Mouse (Mus musculus): ENCODE measurements around the gene Synm.

Synm gene

DNA sequence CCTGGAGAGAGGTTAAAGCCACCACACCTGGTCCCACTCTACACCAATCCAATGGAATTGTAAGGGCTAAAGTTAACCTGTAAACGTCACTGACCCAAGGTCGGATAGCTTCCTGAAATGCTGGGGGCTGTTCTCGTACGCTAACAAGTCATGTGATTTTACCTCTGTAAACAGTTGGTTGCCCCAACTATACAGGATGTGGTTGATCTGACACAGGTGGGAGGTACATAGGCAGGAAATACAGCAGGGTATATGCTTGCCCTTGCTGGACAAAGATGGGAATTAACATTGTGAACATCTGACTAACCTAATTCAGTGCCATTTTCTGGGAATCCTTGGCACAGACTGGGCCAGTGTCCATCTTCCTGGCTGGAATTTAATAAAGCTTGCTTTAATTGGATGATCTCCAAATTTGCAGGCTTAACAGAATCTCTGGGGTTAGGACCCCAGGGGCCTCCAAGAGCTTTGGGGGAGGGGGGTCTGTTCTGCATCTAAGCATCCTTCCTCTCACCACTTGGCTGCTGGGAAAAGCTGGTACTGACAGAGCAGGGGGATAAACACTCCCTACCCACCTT is 11.7 kb downstream of the Synm start:
- DNase-seq = no peak

DNA sequence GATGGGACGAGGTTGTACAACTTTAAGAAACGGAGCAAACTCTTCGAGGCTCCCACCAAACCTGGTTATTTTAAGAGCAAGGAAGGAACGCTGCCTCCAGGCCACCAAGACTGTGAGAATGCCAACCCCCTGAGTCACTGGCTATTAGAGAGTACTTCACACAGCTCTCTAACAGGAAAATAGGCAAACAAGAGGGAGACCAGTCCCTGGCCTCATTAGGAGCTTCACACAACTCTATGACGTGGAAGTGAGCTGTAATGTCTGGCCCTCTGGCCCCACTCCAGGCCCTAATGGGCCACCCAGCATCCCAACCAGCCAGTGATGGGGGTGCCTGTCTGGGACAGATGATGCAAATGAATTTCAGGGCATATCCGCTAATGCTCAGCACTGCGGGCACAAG is 17.8 kb downstream of the Synm start:
- no peak for DNase-seq

DNA sequence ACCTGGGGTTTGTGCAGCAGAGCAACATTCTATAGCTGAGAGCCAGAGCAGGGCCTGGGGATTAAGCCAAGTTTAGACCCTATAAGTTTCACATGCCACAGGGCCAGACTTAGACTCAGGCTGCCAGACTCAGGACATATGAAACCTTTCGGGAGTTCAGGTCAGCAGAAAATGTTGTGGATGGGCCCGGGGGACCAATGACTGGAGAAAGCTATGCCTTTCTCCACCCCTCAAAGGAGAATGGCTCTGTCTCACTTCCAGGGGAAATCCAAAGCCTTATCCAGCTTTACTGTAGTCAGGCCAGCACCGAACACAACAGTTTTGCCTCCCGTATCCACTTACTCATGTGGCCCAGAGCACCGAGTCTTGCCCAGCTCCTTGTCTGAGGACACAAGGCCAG is 18.7 kb downstream of the Synm start:
- DNase-seq = no peak

DNA sequence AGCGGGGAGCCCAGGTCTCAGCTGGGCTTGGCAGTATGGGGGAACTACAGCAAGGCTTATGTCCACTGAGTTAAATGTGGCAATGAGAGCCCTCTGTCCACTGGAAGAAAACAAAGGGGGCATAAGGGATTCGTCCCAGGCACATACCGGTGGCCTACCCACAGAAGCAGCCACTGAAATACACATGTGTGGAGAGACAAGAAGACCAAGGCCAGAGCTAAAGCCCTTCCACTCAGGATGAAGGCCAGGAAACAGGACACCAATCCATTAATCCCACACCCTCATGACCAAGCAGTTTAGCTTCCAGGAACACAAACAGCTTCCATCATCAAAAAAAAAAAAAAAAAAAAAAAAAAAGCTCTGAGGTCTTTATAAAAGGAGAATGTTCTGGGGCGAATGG is 19.2 kb downstream of the Synm start:
- no peak for DNase-seq

DNA sequence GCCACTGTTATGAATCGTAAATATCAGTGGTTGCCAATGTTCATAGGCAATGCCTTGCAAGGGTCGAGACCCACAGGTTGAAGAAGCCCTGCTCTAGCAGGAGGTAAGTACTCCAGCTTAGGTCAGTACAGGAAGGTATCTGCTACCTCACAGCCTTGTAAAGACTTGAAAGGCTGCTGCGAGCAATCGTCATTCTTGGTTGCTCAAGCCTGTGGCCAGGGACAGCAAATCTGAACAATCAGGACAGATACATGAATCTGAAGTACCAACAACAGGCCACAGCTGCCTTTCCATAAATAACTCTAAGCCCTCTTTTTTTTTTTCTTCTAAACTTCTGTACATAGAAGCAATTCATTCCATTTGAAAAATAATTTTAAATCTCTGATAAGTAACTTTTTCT is 27.3 kb downstream of the Synm start:
- DNase-seq = no peak

DNA sequence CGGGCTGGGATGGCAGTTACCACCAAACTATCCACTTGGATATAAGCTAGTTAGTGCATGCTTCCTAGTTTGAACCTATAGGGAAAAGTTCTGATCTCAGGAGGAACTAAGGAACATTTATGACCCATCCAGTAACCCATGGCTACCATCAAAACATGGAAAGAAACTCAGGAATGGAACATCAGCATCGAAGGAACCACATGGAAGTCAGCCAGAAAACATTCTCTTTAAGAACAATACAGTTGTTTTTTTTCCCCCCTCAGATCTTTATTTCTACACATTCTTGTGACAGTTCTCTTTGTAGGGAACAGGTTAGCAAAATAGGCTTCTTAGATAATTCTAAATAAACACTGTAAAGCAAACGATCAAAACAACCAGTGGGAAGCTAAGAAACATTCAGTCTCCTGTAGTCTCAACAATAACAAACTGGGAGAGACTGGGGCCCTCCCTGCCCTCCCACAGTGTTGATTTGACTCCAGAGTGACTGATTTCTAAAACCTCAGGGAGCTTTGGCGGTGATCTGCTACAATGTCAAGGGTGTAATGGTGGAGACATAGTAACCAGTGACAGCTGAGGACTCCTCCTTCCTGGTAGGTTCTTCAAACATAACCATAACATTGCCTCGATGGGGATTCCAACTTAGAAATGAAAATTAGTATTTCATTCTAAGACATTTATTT is 29.0 kb downstream of the Synm start:
- no peak for DNase-seq

DNA sequence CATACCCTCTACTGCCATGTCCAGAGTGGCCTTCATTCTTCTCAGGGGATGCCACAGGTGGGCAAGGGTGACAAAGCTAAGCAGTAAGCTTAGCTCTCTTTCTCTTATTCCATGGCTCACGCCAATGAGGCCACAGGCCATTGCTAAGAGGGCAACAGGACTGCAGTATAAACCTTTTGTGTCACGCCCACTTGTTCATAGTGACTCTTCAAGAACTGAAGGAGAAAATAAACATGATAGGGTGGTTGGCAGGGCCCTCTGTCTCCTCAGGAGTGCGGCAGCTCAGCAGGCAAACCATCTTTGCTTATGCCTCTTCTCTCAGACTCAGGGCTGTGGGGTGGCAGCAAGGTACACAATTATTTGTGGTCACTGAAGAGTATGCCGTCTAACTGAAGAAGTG is 30.7 kb downstream of the Synm start:
- DNase-seq = no peak

DNA sequence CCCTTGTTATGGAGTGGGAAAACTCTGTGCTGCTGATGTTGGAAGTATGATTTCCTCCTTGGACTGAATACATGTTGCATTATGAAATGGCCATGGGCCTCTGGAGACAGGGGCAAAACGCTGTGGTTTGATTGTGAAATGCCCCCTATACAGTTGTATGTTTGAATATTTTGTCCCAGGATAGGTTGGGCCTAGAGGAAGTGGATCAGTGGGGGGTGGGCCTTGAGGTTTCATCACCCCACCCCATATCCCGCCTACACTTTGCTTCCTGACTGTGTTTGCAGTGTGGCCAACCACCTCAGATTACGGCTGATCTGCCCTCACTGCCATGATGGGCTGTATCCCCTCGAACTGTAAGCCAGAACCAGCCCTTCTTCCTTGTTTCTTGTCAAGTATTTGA is 31.3 kb downstream of the Synm start:
- DNase-seq = no peak

DNA sequence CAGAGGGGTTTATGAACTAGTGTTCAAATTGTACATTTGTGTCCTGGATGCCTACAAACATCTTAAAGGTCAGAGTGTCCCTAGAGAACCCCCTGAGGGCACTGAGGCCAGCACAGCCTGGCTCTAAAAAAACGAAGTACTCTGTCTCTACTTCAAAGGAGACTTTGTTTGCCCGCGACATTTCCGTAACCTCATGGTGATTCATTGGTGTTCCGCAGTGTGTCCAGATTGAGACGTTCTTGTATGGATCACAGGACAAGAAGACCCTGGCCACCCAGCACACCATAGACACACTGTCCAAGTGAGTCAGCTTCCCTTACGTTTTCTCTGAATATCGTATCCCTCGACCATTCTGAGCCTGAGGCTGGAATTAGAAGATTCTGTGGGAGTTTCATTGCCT is 34.5 kb downstream of the Synm start:
- no peak for DNase-seq

DNA sequence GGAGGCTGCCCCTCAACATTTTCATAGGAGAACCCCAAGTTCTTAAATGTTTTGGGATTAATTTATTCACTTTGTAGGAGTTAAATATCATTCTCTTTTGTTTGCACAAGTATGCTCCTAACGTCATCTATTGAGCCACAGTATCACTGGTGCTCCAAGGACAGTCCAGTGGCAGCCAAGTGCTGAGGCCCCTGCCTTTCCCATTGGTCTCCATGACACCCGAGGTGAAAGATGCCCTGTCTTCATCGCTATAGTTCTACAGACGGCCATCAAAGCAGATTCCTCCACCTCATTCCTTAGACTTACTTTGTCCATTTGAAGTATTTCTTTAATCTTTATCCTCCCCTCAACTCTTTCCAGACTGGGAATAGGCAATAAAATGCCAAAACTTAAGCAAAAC is 35.0 kb downstream of the Synm start:
- DNase-seq = no peak

DNA sequence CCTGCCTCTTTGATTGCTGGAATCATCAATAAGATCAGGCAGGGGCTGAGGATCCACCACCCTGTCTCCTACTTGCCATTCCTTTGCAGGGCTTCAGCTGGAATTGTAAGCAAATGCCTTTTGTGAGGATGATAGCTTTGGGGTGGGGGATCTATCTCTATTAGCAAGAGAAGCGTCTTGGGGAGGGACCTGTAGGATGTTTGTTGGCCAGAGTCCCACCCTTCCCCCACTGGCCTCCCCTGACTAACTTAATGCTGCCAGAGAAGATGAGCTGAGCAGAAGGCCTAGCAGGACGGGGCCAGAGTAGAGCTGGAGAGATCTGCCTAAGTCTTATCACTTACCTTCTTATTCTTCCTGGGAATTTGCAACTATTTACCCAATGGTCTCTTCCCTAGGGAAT is 37.4 kb downstream of the Synm start:
- DNase-seq = no peak

DNA sequence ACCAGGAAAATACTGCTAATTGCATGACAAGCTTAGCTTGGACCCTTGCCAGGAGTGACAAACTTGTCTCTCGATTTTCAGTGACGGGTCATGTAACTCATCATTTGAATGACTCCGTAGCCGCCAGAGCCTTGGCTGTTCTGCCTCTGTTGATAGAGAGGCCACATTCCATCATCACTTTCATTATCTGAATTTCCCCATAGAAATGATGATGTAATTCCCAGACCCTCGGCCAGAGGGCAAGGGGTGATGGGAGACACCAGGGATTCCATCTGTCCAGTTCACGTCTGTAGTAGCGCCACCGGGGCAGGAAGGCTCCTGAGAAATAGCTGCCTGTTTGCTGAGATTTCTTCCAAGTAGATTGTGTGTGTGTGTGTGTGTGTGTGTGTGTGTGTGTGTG is 40.7 kb downstream of the Synm start:
- no peak for DNase-seq

DNA sequence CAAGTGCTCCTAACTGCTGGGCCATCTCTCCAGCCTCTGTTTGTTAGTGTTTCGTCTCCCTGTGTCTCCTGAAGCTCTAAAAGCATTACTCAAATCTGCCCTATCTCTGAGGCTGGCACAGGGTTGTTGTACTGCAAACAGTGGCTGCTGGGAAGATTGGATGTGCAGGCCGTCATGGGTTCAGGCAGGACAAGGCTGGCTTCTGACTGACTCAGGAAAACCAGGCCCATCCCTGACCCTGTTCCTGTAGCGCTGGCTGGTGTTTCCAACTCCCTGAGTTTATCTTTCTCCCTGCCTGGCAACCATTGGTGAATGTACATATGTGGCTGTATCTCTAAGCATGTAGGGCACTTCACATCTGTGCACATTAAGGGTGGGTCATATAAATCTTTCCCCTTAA is 42.0 kb downstream of the Synm start:
- no peak for DNase-seq

DNA sequence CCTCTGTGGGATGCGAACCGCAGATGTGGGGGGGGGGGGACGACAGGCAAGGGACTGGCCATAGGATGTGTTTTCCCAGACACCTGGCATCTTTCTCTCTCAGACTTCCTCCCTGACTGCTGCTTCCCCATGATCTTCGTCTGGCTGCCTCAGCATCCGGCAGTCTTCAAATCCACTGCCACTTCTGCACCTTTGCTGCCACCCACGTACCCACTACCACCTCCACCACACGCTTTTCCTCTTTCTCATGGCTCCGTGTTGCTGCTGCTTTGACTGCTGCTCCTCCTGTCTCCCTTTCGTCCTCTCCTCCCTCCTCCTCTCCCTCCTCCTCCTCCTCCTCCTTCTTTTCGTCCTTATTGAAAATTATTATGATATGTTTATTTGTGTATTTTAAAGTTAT is 42.6 kb downstream of the Synm start:
- no peak for DNase-seq

DNA sequence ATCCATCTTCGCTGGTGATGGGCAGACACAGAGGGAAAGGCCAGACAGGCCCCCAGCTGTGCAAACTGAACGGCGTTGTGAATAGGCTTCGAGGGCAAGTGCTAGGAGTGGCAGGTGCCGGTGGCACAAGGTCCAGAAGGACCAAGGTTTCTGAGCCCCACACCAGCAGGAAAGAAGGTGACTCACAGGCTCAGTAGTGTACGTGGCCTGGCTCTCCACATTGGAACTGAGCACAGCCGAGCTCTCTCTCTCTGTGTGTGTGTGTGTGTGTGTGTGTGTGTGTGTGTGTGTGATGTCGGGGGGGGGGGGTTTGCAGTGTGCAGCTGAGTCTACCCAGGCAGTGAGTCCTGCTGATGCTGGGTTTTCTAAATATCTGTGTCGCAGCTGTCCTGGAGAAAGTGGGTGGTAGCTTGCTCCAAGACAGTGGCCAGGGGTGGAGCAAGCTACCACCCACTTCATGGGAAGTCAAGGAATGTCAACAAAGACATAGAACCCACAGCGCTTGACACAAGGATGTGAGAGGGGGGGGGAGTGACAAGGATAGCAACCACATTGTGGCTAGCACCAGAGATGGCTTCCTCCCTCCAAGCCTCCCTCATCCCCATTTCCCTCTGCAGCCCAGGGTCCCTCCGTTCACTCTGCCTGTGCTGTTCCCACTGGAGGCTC is 43.2 kb downstream of the Synm start:
- DNase-seq = no peak

DNA sequence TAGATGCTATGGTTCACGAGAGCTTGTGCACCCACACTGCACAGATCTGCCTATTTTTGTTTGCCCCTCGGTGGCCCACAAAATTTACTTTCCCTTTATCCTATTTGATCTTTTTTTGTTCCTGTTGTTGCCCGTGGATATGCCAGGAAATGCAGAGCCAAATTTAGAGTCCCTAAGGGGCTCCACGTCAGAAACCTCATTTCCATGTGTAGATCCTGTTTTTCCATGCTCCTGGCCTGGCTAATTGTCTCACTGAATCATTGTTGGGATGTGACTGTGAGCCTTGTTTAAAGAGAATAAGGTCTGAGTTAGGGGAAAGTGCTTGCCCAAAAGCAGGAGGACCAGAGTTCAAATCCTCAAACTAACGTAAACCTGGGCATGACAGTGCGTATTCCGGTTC is 44.4 kb downstream of the Synm start:
- DNase-seq = no peak

DNA sequence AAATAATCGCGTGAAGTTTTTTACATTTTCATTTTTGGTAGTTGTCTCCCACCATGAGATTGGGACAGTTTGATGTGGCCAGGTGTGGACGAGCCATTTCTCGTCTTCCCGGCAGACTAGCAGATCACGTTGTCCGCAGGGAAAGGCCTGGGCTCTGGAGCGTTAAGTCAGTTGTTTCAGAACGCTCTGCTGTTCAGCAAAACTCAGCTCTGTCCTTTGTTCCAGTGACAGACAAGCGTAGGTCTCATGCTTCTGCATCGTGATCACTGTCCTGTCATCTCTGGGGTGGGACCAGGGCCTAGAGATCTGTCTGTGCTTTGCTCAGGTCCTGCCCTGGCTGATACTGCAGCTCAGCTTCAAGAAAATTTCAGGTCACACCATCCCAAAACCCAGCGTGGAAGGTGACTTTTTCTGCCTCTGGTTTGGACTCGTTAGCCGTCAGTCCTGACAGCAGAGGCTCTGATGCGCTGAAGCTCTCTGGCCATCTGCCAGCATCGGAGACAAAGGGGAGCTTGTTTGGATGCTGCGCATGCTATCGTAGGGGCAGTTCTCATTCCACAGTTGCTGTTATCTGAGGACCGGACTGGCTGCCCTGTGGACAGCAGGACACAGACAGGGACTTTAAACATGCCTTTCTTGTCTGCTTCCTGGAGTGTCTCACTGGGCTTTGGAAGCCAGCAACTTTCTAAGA is 45.6 kb downstream of the Synm start:
- DNase-seq = peak; percentile 22

DNA sequence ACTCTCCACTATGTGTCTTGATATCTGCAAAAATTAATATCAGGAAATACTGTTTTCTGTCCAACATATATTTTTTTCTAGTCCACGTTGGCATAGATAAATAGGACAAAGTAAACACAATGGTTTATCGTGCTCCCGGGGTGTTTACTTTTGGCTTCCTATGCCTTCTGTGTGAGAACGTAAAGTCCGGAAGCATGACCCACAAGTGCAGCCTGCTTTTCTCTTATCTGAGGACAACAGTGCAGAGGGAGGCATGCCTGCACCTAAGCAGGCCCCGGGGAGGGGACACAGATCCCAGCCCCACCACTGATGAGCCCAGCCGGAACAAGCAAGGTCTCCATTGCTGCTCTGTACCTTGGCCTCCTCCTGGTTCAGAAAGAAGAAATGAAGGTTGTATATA is 49.3 kb downstream of the Synm start:
- no peak for DNase-seq

DNA sequence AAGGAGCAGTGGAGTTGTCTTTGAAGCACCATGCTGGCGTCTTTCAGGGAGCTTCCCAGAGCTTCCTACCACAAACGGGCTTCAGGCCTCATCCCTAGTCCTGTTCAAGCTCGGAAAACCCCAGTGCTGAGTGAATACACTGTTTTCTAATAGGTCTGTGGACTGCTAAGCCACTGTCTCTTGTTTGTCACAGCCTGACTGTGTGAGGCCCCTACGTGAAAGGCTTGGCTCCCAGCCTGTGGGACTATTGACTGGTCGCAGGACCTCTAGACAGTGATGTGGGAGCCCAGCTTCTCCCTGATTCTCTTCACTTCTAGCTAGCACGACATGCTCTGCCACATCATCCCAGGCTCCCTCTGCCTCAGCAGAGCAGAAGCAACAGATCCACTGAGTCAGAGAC is 51.4 kb downstream of the Synm start:
- DNase-seq = no peak

DNA sequence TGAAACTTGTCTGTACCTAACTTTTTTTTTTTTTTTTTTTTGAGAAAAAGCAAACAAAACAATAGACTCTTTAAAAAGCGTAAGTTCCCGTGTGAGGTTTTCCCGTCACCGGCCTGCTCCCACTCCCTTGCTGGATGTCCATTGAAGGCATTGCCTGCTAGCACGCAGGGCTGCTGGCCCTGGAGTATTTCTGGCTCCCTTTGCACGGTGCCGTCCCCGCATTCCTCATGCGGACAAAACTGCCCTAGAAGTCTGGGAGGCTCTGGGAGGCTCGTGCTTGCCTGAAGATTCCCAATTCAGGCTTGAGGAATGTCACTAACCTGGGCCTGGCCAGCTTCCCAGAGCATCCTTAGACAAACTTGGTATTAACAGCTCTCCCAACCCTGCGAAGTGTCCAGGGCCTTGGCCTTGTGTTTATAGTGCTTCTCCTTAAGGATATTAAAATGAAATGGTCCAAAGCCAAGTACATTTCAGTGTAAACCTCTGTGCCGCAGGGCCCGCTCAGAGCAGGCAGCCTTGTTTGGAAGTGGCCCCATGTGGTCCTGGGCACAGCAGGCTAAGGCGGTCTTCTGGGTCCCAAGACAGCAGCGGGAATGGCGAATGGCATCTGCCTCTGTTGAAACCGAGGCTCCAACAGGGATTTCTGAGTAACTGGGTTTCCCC is 58.2 kb downstream of the Synm start:
- DNase-seq = no peak

DNA sequence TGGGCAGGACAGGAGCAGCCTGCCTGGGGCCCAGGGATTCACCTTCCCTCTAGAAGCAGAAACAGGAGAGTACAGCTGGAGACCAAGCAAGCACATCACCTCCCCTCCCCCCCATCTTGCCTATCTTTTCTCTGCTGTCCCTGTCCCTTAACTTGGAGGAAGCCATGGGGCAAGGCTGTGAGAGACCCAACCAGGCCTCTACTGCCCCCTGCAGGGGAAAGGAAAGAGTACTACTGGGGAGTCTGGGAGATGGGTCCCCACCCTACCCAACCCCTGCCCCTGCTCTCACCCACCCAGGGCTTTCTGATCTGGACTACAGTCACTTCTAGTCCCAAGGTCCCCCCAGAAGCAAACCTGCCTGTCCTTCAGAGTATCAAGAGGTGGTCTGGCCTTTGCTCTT is 58.7 kb downstream of the Synm start:
- DNase-seq = peak; percentile 8

DNA sequence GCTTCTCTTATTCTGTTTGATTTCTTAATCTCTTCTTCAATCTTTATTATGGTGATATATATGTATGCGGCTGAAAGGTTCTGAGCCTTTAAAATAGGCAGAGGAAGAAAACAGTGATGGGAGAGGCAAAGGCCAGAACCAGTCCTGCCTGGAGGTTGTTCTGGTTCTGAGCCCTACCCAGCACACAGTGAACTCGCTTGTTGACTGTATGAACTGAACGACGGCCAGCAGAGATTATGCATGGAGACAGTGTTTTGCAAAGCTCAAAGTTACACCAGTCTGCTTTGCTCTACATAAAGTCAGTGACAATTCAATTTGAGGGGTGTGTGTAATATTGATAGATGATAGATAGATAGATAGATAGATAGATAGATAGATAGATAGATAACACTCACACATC is 60.2 kb downstream of the Synm start:
- no peak for DNase-seq

DNA sequence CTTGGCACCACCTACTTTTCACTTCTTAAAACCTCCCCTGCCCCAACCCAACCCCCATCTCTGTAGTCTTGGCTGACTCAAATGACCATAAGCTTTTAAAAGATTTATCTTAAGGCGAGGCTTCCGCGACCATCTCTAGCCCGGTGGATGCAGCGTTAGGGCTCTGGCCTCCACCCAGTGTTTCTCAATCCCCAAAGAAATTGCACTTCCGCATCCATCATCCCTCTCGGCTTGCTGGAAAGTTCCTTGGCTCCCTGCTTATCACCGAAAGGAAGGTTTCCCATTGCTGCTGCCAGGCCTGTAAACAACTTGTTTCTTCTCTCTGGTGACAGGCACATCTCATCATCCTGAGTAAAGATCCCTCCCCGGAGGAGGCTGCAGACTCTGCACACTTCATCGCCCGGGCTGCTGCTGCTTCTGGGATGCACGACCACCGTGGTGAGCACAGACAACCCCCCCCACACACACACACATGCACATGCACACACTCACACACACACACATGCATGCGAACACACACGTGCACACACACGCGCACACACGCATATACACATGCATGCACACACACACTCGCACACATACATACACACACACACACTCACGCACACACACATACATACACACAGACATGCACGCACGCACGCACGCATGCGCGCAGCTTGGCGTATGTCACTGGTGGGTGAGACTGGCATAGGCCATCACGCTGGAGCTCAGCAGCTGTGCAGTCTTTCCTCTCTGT is 61.5 kb downstream of the Synm start:
- DNase-seq = no peak

Data from cerebellum, adult 9-10 months (tissue).